Mouse (Mus musculus) liver, adult (tissue): ENCODE results near the gene Cnot10.

Source experiments
- GATA4 ChIP-seq: IDR thresholded peaks from 2 replicates; pipeline ENCODE4 v1.6.1; 2014; ENCODE audit warnings: mild to moderate bottlenecking, low read length; ENCODE audit not compliant: insufficient replicate concordance

Cnot10 gene

GRCm38 (mm10) chr9:114639839-114640646, at the start of gene Cnot10:
Gene Cnot10, minus strand, starts transcription at chr9:114640184.
- no peak for TF ChIP-seq GATA4

DNA sequence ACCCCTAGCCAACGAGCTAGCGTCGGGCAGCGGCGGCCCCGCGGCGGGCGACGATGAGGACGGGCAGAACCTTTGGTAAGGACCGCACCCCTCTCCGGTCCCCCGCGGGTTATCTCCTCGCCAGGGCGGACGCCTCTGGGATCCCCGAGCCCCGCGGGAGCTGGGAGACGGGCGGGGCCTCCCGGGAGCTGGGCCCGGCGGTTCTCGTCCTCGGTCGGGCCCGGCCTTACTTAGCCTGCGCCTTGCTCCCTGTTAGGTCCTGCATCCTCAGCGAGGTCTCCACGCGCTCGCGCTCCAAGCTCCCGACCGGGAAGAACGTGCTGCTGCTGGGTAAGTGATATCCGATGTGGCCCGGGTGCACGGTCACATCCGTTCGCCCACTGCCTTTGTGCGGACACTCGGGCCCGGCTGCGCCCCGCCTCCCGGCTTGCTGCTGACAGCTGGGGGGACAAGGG, 49.0 kb upstream of the Cnot10 start:
- TF ChIP-seq GATA4, result no peak

DNA sequence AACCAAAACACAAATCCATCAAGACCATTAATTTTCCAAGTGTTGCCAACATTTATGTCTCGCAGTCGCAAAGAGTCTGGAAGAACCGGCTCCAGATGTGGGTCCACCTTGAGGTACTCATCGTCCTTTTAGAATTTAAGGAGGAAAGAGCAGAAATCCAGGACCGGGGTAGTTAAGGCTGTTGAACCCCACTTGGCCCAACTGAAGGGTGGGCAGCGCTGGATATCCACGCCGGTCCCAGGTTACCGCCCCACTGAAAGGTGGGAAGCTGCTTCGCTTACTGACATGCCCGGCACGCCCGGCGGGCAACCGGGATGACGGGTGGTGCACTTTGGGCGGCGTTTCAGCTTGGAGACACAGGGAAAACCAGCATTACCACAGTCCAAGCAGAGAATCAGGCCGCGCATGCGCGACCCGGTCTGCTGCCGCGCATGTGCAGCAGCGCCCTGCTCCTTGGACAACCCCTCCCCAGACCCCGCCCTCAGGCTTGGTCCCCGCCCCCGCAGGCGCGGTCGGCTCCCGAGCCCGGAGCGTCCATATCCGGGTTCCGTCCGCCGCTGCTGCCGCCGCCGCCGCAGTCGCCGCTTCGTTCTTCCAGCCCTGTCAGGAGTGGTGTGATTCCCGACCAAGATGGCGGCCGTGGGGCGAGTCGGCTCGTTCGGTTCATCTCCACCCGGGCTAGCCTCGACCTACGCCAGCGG, 48.4 kb upstream of the Cnot10 start, which contains the start of gene Dync1li1:
TSS of gene Dync1li1 (plus strand) at position 539 of the 701 bp plus-strand sequence.
- no peak for TF ChIP-seq GATA4

DNA sequence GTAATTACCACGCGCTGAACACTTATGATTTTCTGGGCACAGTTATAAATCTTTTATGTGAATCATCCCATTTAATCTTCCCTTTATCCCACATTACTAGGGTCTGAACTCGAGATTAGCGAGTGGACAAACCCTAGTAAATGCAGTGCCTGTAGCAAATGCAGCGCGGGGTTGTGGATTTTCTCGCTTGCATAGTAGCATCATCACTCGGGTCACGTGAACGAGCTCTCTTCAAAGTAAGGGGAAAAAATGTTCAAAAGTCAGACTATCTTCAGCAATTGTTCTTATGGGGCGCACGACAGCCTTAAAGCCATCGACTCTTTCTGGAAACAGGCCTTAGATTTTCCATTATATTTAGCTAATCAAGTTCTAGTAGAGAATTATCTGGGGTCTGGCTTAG, 47.7 kb upstream of the Cnot10 start:
- TF ChIP-seq GATA4, result no peak

GRCm38 (mm10) chr9:114686245-114686644, 46.3 kb upstream of the Cnot10 start:
- TF ChIP-seq GATA4, result no peak

GRCm38 (mm10) chr9:114682193-114682592, 42.2 kb upstream of the Cnot10 start:
- no peak for TF ChIP-seq GATA4

DNA sequence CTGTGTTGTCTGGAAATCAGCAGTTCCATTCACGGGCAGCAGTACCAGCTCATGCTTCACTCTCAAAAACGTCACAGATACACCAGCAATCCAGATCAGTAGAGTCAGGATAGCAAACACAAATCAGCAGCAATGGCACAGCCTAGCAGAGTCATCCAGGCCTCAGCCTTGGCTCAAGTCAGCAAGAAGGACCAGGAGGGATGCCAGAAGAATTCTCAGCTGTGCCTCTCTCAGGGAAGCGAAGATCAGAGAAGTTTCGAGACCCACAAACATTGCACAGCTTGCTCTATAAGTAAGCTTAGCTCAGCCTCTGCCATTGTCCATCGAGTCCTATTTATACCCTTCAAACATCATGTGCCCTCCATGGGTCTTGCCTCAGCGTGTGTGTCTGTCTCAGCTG, 40.5 kb upstream of the Cnot10 start:
- TF ChIP-seq GATA4, result no peak

DNA sequence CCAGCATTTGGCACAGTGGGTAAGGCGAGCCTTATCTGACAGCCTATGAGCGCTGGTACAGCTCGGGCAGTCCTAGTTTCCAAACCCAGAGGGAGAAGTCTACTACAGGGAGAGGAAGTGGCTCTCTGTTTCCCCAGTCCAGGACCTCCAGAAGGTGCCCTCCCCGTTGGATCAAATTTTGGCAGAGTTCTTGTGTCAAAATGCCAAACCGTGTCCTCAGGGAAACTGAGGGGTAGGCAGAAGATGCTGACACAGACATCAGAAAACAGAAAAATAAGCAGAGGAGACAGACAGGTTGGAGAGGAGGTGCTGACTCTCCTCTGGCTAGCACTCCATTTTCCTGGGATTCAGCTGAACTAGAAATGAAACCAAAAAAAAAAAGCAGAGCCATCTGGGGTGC, 40.0 kb upstream of the Cnot10 start:
- no peak for TF ChIP-seq GATA4

GRCm38 (mm10) chr9:114678576-114678975, 38.6 kb upstream of the Cnot10 start:
- TF ChIP-seq GATA4, result no peak

- no peak for TF ChIP-seq GATA4
Measured at GRCm38 (mm10) chr9:114673626-114674025, 33.6 kb upstream of the Cnot10 start.

- TF ChIP-seq GATA4, result no peak
Measured at GRCm38 (mm10) chr9:114672703-114673561, 32.9 kb upstream of the Cnot10 start.

- no peak for TF ChIP-seq GATA4
Measured at GRCm38 (mm10) chr9:114671946-114672345, 32.0 kb upstream of the Cnot10 start.

DNA sequence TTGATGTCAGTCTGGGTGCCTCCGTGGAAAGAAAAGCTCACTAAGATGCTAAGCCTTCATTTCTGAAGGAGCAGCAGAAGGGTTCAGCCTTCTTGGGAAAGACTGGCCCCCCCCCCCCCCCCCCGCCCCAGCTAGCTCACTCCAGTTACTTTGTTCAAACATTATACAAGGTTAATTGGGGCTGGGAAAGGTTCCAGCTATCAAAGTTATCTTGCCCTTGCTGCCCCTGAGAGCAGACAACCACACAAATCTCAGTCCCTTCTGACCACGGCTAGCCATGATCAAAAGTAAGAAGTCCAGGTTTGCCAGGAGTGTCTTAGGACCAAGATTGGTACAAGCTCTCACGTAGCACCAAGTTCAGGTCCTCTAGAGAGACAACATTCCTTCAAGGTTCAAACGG, 29.0 kb upstream of the Cnot10 start:
- TF ChIP-seq GATA4, result no peak

- TF ChIP-seq GATA4, result no peak
Measured at GRCm38 (mm10) chr9:114668047-114668446, 28.1 kb upstream of the Cnot10 start.

- TF ChIP-seq GATA4, result no peak
Measured at GRCm38 (mm10) chr9:114666858-114667257, 26.9 kb upstream of the Cnot10 start.
